Mouse (Mus musculus) left cerebral cortex, adult 2 months (tissue): ENCODE measurements around the gene Hmga1b. TPM values are rescaled to one million over a fixed set of nuclear protein-coding genes. Genes with fewer than 3 reads are reported as not detected.
"Not testable (repeated sequence)": the region's sequence is repeated elsewhere in the genome, so short reads cannot be mapped to it uniquely, and the experiment has no call there.

Experiments
- DNase-seq, 2 experiments: peaks; one replicate each; pipeline ENCODE4 v3.0.0; 2021 to 2022; ENCODE audit warnings: low spot score in 2 of 2, mixed read lengths in 1 of 2; ENCODE audit errors: extremely low spot score in 1 of 2
- H3K27ac ChIP-seq: fragments of 200-600 bp; 2 replicates; pipeline ENCODE4 v1.8.1; 2022
- H3K4me3 ChIP-seq: fragments of 200-600 bp; 2 replicates; pipeline ENCODE4 v1.8.1; 2022
- CTCF ChIP-seq: fragments of 200-600 bp; IDR thresholded peaks from 2 replicates; pipeline ENCODE4 v1.8.1; 2022; ENCODE audit warnings: antibody characterized with exemption, mild to moderate bottlenecking, moderate library complexity
- intact Hi-C: fragments of 180-260 bp; cut with DNase I; formaldehyde crosslinking; loops from one replicate; pipeline ENCODE4 v1.15.1; 2025
- long read RNA-seq, 2 experiments: library from polyadenylated mRNA; stranded (forward); transcript quantifications; one replicate each; pipeline ENCODE4 v2.0.0; 2021; ENCODE audit warnings: borderline mapping rate in 2 of 2
- total RNA-seq, 2 experiments: library from RNA; stranded (reverse); gene quantifications; 2 replicates each; pipeline ENCODE4 v1.2.3; 2021

Hmga1b gene
- total RNA-seq = 10 to 100 TPM; 27.5 to 57.3 TPM
- long read RNA-seq, experiment 1, transcript Hmga1b-201 (1 exons, 1,626 nt) = major isoform, 6 of 8 reads
- long read RNA-seq, experiment 1, partial matches to known transcripts = 0 of 8 reads
- long read RNA-seq, experiment 1, other reads (novel, unspliced or antisense) = 2 of 8 reads
- long read RNA-seq, experiment 2, transcript Hmga1b-201 (1 exons, 1,626 nt) = major isoform, 5 of 5 reads
- long read RNA-seq, experiment 2, partial matches to known transcripts = 0 of 5 reads
- long read RNA-seq, experiment 2, other reads (novel, unspliced or antisense) = 0 of 5 reads

DNA sequence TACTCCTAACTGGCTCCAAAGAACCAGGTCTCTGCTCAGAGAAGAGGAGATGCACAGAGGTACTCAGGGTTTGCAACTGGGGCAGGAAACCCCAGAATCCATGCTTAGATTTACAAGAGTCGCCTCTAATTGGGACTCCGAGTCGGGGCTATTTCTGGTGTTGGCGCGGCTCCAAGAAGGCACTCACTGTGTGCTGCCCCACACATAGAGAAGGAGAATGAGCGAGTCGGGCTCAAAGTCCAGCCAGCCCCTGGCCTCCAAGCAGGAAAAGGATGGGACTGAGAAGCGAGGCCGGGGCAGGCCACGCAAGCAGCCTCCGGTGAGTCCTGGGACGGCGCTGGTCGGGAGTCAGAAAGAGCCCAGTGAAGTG is at the start of gene Hmga1b:
Gene Hmga1b, plus strand, starts transcription at position 123 of the 370 bp plus-strand sequence.
- intact Hi-C loops, H3K4me3 ChIP-seq, H3K27ac ChIP-seq, DNase-seq: not testable (repeated sequence)

DNA sequence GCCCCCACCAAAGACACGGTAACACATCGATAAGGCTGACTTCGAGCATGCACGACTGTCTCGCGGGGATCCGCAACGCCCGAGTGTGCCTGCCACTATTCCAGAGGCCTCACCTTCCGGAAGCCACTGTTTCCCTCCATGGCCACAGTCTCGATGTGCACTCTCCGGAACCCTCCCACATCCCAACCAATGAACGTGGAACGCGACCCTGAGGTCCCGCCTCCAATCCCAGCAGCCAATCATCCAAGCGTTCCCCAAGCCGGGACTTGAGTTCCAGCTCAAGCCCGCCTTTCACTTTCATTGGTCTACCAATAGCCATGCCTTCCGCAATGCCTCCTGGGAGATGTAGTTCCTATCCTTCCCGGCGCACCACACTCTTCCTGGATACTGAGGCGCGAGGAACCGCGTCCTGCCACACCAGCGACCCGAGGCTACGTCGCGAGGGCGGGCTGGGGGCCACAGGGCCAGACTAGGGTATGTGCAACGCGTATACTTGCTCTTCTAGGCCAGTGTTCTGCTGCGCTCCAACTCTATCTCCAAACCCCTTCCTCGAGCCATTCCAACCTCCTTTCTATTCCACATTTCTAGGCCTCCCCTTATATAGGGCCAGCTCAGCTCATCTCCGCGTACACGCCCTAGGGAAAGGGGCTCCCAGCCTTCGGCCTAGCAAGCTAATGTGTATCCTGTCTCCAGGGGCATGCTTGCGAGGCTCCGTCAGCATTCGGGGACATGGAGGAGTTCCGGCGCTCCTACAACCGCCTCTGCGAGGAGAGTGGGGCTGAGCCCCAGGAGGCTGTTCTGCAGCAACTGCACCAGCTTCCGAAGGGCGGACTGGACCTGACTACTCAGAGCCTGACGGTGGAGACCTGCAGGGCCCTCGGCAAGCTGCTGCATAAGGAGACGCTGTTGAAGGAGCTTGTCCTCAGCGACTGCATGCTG is 48.7 kb upstream of the Hmga1b start, which contains the start of the genes Cenpx and Lrrc45:
Gene Cenpx, minus strand, starts transcription at position 159 of the 939 bp plus-strand sequence.
Gene Lrrc45, plus strand, starts transcription at position 346 of the 939 bp plus-strand sequence.
- Histone ChIP-seq H3K4me3 (peak within 1 kb of the TSS; percentile 84), H3K27ac (peak within 1 kb of the TSS; percentile 86)
- intact Hi-C loops = loop anchor here (2.0 kb wide), 1 partner anchor 89 kb away; the partner anchor contains the start of gene Sirt7
- DNase-seq = peak; percentile 94 to 97
- no peak for TF ChIP-seq CTCF

DNA sequence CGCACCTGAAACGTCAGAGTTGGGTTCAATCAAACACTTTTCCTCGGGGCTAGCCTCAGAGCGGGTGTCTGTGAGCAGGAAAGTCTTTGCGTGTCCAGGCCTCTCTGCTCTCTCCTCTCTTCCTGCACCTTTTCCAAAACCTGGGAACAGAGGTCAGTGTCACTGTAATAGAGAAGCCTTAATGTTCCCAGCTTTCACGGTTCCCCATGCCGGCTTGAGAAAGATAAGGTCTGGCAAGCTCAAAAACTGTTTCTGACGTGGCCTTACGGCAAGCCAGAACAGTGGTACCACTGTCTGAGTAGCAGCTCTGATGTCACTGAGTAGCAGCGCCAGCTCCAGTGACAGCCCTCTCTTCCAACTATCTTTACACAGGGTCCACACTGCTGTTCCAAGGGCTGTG is 48.0 kb upstream of the Hmga1b start:
- Histone ChIP-seq H3K4me3 (peak overlapping the region; percentile 84), H3K27ac (peak overlapping the region; percentile 70)
- intact Hi-C loops = no loop called here
- no peak for DNase-seq
- TF ChIP-seq CTCF = no peak

GRCm38 (mm10) chr11:120715131-120715530 is 47.5 kb upstream of the Hmga1b start:
- no peak for DNase-seq
- Histone ChIP-seq H3K4me3 (no peak overlapping the region), H3K27ac (no peak overlapping the region)
- TF ChIP-seq CTCF = no peak
- intact Hi-C loops = no loop called here

DNA sequence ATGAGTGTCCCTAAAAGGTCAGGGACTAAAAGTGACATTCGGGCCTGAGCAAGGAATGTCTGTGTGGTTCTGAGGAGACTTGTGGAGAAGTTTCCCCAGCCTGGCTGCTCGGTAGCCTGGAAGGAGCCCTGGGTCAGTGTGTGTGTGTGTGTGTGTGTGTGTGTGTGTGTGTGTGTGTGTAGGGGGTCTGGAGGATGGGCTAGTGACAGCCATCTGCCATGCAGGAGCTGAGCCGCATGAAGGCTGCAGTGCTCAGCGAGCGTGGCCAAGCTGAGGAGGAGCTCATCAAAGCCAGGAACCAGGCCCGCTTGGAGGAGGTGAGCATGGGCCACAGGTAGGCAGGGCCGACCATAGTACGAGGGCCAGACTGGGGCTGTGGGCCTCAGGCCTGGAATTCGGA is 43.4 kb upstream of the Hmga1b start:
- TF ChIP-seq CTCF = no peak
- intact Hi-C loops = no loop called here
- H3K4me3 ChIP-seq = no peak overlapping the region
- H3K27ac ChIP-seq = no peak overlapping the region
- DNase-seq = no peak

GRCm38 (mm10) chr11:120719841-120720376 is 42.7 kb upstream of the Hmga1b start:
- Histone ChIP-seq H3K27ac (no peak overlapping the region), H3K4me3 (no peak overlapping the region)
- TF ChIP-seq CTCF = no peak
- intact Hi-C loops = loop anchor here (1.0 to 10.0 kb wide), 3 partner anchors 56 to 325 kb away; no protein-coding TSS in a partner anchor
- DNase-seq = no peak

GRCm38 (mm10) chr11:120720450-120720849 is 42.1 kb upstream of the Hmga1b start:
- TF ChIP-seq CTCF = peak; percentile 91
- Histone ChIP-seq H3K27ac (no peak overlapping the region), H3K4me3 (peak overlapping the region; percentile 56)
- peak; percentile 86 to 94 for DNase-seq
- intact Hi-C loops = loop anchor here (1.0 to 10.0 kb wide), 3 partner anchors 56 to 324 kb away; no protein-coding TSS in a partner anchor

GRCm38 (mm10) chr11:120721124-120722066 is 41.2 kb upstream of the Hmga1b start, which contains the start of gene Rac3:
Rac3 (plus strand) TSS chr11:120721470.
- Histone ChIP-seq H3K4me3 (peak within 1 kb of the TSS; percentile 56), H3K27ac (peak within 1 kb of the TSS; percentile 61)
- intact Hi-C loops = loop anchor here (10.0 kb wide), 1 partner anchor 323 kb away; no protein-coding TSS in a partner anchor
- peak; percentile 64 to 73 for DNase-seq
- no peak for TF ChIP-seq CTCF

GRCm38 (mm10) chr11:120722067-120722630 is 40.4 kb upstream of the Hmga1b start:
- Histone ChIP-seq H3K27ac (no peak overlapping the region), H3K4me3 (peak overlapping the region; percentile 56)
- intact Hi-C loops = loop anchor here (10.0 kb wide), 1 partner anchor 323 kb away; no protein-coding TSS in a partner anchor
- DNase-seq = no peak
- no peak; the same call in 1 of the 2 replicates for TF ChIP-seq CTCF

DNA sequence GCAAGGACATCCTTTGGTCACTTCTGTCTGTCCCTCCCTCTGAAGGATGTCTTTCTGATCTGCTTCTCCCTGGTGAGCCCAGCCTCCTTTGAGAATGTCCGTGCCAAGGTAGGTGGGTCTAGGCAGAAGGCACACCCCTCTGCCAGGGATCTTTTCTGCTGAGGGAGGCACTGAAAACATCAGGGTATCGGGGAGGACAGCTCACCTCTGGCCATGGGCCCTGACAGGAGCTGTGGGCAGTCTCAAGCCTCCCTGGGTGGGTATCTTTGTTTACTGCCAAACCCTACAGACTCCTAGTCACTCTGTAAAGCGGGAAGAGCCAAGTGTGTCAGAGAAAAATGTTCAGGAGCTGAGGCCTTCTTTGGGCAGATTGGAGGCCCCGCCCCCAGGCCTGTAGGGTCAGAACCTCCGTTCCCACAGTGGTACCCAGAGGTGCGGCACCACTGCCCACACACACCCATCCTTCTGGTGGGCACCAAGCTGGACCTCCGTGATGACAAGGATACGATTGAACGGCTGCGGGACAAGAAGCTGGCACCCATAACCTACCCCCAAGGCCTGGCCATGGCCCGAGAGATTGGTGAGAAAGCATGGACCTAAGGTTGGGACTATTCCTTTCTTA is 39.7 kb upstream of the Hmga1b start:
- TF ChIP-seq CTCF = no peak
- peak in 1 of 2 experiments; percentile 9 for DNase-seq
- intact Hi-C loops = loop anchor here (10.0 kb wide), 1 partner anchor 322 kb away; no protein-coding TSS in a partner anchor
- Histone ChIP-seq H3K4me3 (no peak overlapping the region), H3K27ac (no peak overlapping the region)
